Mouse (Mus musculus) embryonic facial prominence, embryonic 10.5 days (tissue): ENCODE results near the gene Prr15. TPM values are rescaled to one million over a fixed set of nuclear protein-coding genes. Genes with fewer than 3 reads are reported as not detected.

Experiments
- DNase-seq: peaks from one replicate; pipeline ENCODE4 v3.0.0-alpha.2; 2017; ENCODE audit warnings: low spot score
- H3K27ac ChIP-seq: fragments of 300-500 bp; sonication (generic); replicated peaks from 2 replicates; pipeline ENCODE4 v1.5.1; 2016; ENCODE audit warnings: mild to moderate bottlenecking
- H3K27me3 ChIP-seq: fragments of 300-500 bp; sonication (generic); replicated peaks from 2 replicates; pipeline ENCODE4 v1.6.1; 2016; ENCODE audit warnings: low read depth, mild to moderate bottlenecking; ENCODE audit not compliant: poor library complexity, severe bottlenecking
- H3K36me3 ChIP-seq: fragments of 300-500 bp; sonication (generic); replicated peaks from 2 replicates; pipeline ENCODE4 v1.6.1; 2016; ENCODE audit warnings: mild to moderate bottlenecking, moderate library complexity
- H3K4me1 ChIP-seq: fragments of 300-500 bp; sonication (generic); 2 replicates; pipeline ENCODE4 v1.6.1; 2016
- H3K4me3 ChIP-seq: fragments of 300-500 bp; sonication (generic); 2 replicates; pipeline ENCODE4 v1.5.1; 2016; ENCODE audit warnings: mild to moderate bottlenecking, moderate library complexity
- H3K9me3 ChIP-seq: fragments of 300-500 bp; sonication (generic); 2 replicates; pipeline ENCODE4 v1.6.1; 2016; ENCODE audit warnings: mild to moderate bottlenecking
- WGBS: fragments of 180-500 bp; shearing (Covaris S2); methylation state at CpG from one replicate; pipeline ENCODE4 v1.1.7; 2016; 5-methylcytosine and 5-hydroxymethylcytosine counted together
- polyA plus RNA-seq: library from polyadenylated mRNA; unstranded; fragments of >200 nt; fragmentation: Nextera tagmentation; extraction: Ambion mirVana; gene quantifications from 2 replicates; pipeline ENCODE4 v1.2.1, GENCODE M21; 2016

Prr15 gene
- polyA plus RNA-seq, 1 experiment from 2014 or later = 3.6 TPM

GRCm38 (mm10) chr6:54305777-54306176 is 19.9 kb upstream of the Prr15 start:
- no peak overlapping the region for H3K4me3 ChIP-seq
- H3K9me3 ChIP-seq = no peaks in the 10 kb centered on the region
- H3K27me3 ChIP-seq = 0 out of 2 replicates have a peak, but pooled peaks cover 7% of the 10 kb centered on the region
- 89% methylated on average over 1 of the region's 1 CpGs for WGBS
- H3K27ac ChIP-seq = no peak overlapping the region
- H3K4me1 ChIP-seq = no peaks in the 10 kb centered on the region
- DNase-seq = no peak
- H3K36me3 ChIP-seq = no peaks in the 10 kb centered on the region

- no peak for DNase-seq
- Histone ChIP-seq H3K27ac (no peak overlapping the region), H3K27me3 (no peaks in the 10 kb centered on the region), H3K4me3 (no peak overlapping the region), H3K9me3 (no peaks in the 10 kb centered on the region), H3K36me3 (no peaks in the 10 kb centered on the region), H3K4me1 (peaks cover 4% of the 10 kb centered on the region)
- 89% methylated on average over 2 of the region's 2 CpGs for WGBS
These were observed 12.6 kb upstream of the Prr15 start for GRCm38 (mm10) chr6:54313071-54313470.

GRCm38 (mm10) chr6:54318618-54319017 is 7.0 kb upstream of the Prr15 start:
- Histone ChIP-seq H3K27ac (no peak overlapping the region), H3K9me3 (no peaks in the 10 kb centered on the region), H3K36me3 (no peaks in the 10 kb centered on the region), H3K27me3 (peaks cover 24% of the 10 kb centered on the region; the same call in 1 of the 2 replicates), H3K4me1 (peaks cover 9% of the 10 kb centered on the region), H3K4me3 (no peak overlapping the region)
- DNase-seq = no peak
- WGBS = 90% methylated on average over 9 of the region's 9 CpGs

- Histone ChIP-seq H3K4me1 (peaks cover 9% of the 10 kb centered on the region), H3K27me3 (peaks cover 28% of the 10 kb centered on the region), H3K27ac (no peak overlapping the region), H3K4me3 (no peak overlapping the region), H3K36me3 (no peaks in the 10 kb centered on the region), H3K9me3 (no peaks in the 10 kb centered on the region)
- no peak for DNase-seq
- 76% methylated on average over 3 of the region's 3 CpGs for WGBS
These were observed 6.4 kb upstream of the Prr15 start for GRCm38 (mm10) chr6:54319198-54319597.

GRCm38 (mm10) chr6:54320236-54320635 is 5.4 kb upstream of the Prr15 start:
- Histone ChIP-seq H3K4me3 (no peak overlapping the region), H3K27ac (no peak overlapping the region), H3K36me3 (no peaks in the 10 kb centered on the region), H3K9me3 (no peaks in the 10 kb centered on the region), H3K27me3 (peaks cover 39% of the 10 kb centered on the region), H3K4me1 (peaks cover 9% of the 10 kb centered on the region)
- WGBS = 84% methylated on average over 1 of the region's 1 CpGs
- DNase-seq = no peak

GRCm38 (mm10) chr6:54326671-54327625 is 1.3 kb downstream of the Prr15 start:
- WGBS = under 1% methylated on average over 53 of the region's 53 CpGs
- Histone ChIP-seq H3K27me3 (peaks cover 81% of the 10 kb centered on the region), H3K27ac (peak overlapping the region; percentile 45; the same call in 1 of the 2 replicates), H3K9me3 (no peaks in the 10 kb centered on the region), H3K4me3 (peak overlapping the region; percentile 65), H3K4me1 (peaks cover 36% of the 10 kb centered on the region), H3K36me3 (no peaks in the 10 kb centered on the region)
- peak; percentile 80 for DNase-seq

- Histone ChIP-seq H3K4me1 (peaks cover 42% of the 10 kb centered on the region), H3K9me3 (no peaks in the 10 kb centered on the region), H3K4me3 (peak overlapping the region; percentile 65), H3K27me3 (peaks cover 80% of the 10 kb centered on the region), H3K27ac (peak overlapping the region; percentile 45; the same call in 1 of the 2 replicates), H3K36me3 (no peaks in the 10 kb centered on the region)
- under 1% methylated on average over 28 of the region's 28 CpGs for WGBS
- DNase-seq = peak; percentile 54
These were observed 2.0 kb downstream of the Prr15 start for GRCm38 (mm10) chr6:54327626-54328003.

- peak overlapping the region; percentile 65; the same call in 1 of the 2 replicates for H3K4me3 ChIP-seq
- no peak overlapping the region for H3K27ac ChIP-seq
- peaks cover 51% of the 10 kb centered on the region for H3K4me1 ChIP-seq
- H3K27me3 ChIP-seq = peaks cover 79% of the 10 kb centered on the region
- H3K9me3 ChIP-seq = no peaks in the 10 kb centered on the region
- H3K36me3 ChIP-seq = no peaks in the 10 kb centered on the region
- 94% methylated on average over 5 of the region's 5 CpGs for WGBS
- DNase-seq = no peak
These were observed 3.1 kb downstream of the Prr15 start for GRCm38 (mm10) chr6:54328783-54329182.

- Histone ChIP-seq H3K4me1 (peaks cover 51% of the 10 kb centered on the region), H3K27me3 (peaks cover 79% of the 10 kb centered on the region), H3K9me3 (no peaks in the 10 kb centered on the region), H3K36me3 (no peaks in the 10 kb centered on the region), H3K4me3 (no peak overlapping the region), H3K27ac (no peak overlapping the region)
- WGBS = 77% methylated on average over 3 of the region's 3 CpGs
- no peak for DNase-seq
These were observed 4.0 kb downstream of the Prr15 start for GRCm38 (mm10) chr6:54329598-54329997.

- no peak overlapping the region for H3K4me3 ChIP-seq
- no peak overlapping the region for H3K27ac ChIP-seq
- peaks cover 79% of the 10 kb centered on the region for H3K27me3 ChIP-seq
- no peaks in the 10 kb centered on the region for H3K36me3 ChIP-seq
- H3K4me1 ChIP-seq = peaks cover 51% of the 10 kb centered on the region
- H3K9me3 ChIP-seq = no peaks in the 10 kb centered on the region
- no peak for DNase-seq
- 79% methylated on average over 10 of the region's 10 CpGs for WGBS
These were observed 4.5 kb downstream of the Prr15 start for GRCm38 (mm10) chr6:54330166-54330565.

- no peak overlapping the region for H3K27ac ChIP-seq
- WGBS = 42% methylated on average over 10 of the region's 10 CpGs
These were observed 6.1 kb downstream of the Prr15 start for GRCm38 (mm10) chr6:54331765-54332164.

GRCm38 (mm10) chr6:54332203-54332602 is 6.6 kb downstream of the Prr15 start:
- Histone ChIP-seq H3K9me3 (no peaks in the 10 kb centered on the region), H3K4me3 (no peak overlapping the region), H3K36me3 (no peaks in the 10 kb centered on the region), H3K27ac (peak overlapping the region; percentile 59), H3K27me3 (peaks cover 61% of the 10 kb centered on the region), H3K4me1 (peaks cover 37% of the 10 kb centered on the region)
- 45% methylated on average over 8 of the region's 8 CpGs for WGBS
- peak; percentile 57 for DNase-seq

More at GRCm38 (mm10) chr6:54331765-54332164, 6.1 kb downstream of the Prr15 start:
- peak; percentile 35 for DNase-seq
- Histone ChIP-seq H3K27me3 (peaks cover 66% of the 10 kb centered on the region), H3K4me3 (no peak overlapping the region), H3K4me1 (peaks cover 42% of the 10 kb centered on the region), H3K36me3 (no peaks in the 10 kb centered on the region), H3K9me3 (no peaks in the 10 kb centered on the region)

GRCm38 (mm10) chr6:54333116-54333651 is 7.5 kb downstream of the Prr15 start:
- H3K4me3 ChIP-seq = no peak overlapping the region
- H3K9me3 ChIP-seq = no peaks in the 10 kb centered on the region
- no peak overlapping the region for H3K27ac ChIP-seq
- H3K4me1 ChIP-seq = peaks cover 28% of the 10 kb centered on the region
- H3K27me3 ChIP-seq = peaks cover 51% of the 10 kb centered on the region
- no peaks in the 10 kb centered on the region for H3K36me3 ChIP-seq
- DNase-seq = no peak
- 42% methylated on average over 11 of the region's 11 CpGs for WGBS
